Mouse (Mus musculus): Measurements from ENCODE around the gene Blm. TPM values are rescaled to one million over a fixed set of nuclear protein-coding genes. Genes with fewer than 3 reads are reported as not detected.

Blm gene
- polyA plus RNA-seq, 1 experiment from 2014 or later: 29.7 TPM

GRCm38 (mm10) chr7:80439032-80439760 is 95.7 kb downstream of the Blm start:
- Histone ChIP-seq H3K4me1 (replicated peaks) (peaks cover 33% of the 10 kb centered on the region), H3K4me2 (no peak overlapping the region), H3K9me3 (replicated peaks) (no peaks in the 10 kb centered on the region), H3K27ac (no peak overlapping the region), H3K27me3 (no peaks in the 10 kb centered on the region), H3K9ac (no peak overlapping the region), H3K36me3 (no peaks in the 10 kb centered on the region), H3K4me3 (replicated peaks) (no peak overlapping the region)
- DNase-seq (no peak), ATAC-seq (ENCODE audit: low read depth) (no peak)
- 43% methylated on average over 15 of the region's 15 CpGs for WGBS (ENCODE audit: insufficient replicate concordance)

DNA sequence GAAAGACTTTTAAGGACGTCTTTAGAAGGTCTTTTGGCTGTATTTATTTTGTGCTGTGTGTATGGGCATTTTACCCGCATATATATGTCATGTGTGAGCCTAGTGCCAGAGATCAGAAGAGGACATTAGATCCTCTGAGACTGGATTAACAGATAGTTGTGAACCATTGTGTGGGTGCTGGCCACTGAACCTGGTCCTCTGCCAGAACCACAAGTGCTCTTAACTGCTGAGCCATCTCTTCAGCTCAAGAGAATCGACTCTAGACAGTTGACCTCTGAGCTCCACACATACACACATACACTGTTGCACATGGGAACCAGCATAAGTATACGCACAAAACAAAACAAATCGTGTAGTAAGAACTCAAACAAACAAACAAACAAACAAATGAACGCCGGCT is 98.3 kb downstream of the Blm start:
- H3K9ac ChIP-seq: no peak overlapping the region
- peaks cover 14% of the 10 kb centered on the region for H3K4me1 ChIP-seq (replicated peaks)
- no peaks in the 10 kb centered on the region for H3K9me3 ChIP-seq (replicated peaks)
- 67% methylated on average over 7 of the region's 7 CpGs for WGBS (ENCODE audit: insufficient replicate concordance)
- no peak for ATAC-seq (ENCODE audit: low read depth)
- no peak for DNase-seq
- H3K4me3 ChIP-seq (replicated peaks): no peak overlapping the region
- H3K36me3 ChIP-seq: no peaks in the 10 kb centered on the region
- H3K4me2 ChIP-seq: no peak overlapping the region
- H3K27me3 ChIP-seq: no peaks in the 10 kb centered on the region
- H3K27ac ChIP-seq: no peak overlapping the region

- no peaks in the 10 kb centered on the region for H3K27me3 ChIP-seq
- H3K36me3 ChIP-seq: no peaks in the 10 kb centered on the region
- no peak overlapping the region; the same call in 1 of the 2 replicates for H3K27ac ChIP-seq
- no peaks in the 10 kb centered on the region for H3K9me3 ChIP-seq (replicated peaks)
- no peak overlapping the region for H3K4me2 ChIP-seq
- H3K4me3 ChIP-seq (replicated peaks): no peak overlapping the region
- DNase-seq (no peak), ATAC-seq (ENCODE audit: low read depth) (no peak)
- H3K4me1 ChIP-seq (replicated peaks): peaks cover 14% of the 10 kb centered on the region
- no peak overlapping the region for H3K9ac ChIP-seq
- whole genome bisulfite sequencing (ENCODE audit: insufficient replicate concordance): 54% methylated on average over 3 of the region's 3 CpGs
Observed at GRCm38 (mm10) chr7:80435594-80435993, 99.3 kb downstream of the Blm start.

- Histone ChIP-seq H3K4me3 (replicated peaks) (no peak overlapping the region), H3K27ac (no peak overlapping the region), H3K4me2 (no peak overlapping the region), H3K27me3 (no peaks in the 10 kb centered on the region), H3K9ac (no peak overlapping the region), H3K4me1 (replicated peaks) (no peaks in the 10 kb centered on the region), H3K36me3 (no peaks in the 10 kb centered on the region), H3K9me3 (replicated peaks) (no peaks in the 10 kb centered on the region)
- DNase-seq (no peak), ATAC-seq (ENCODE audit: low read depth) (no peak)
- 78% methylated on average over 12 of the region's 12 CpGs for WGBS (ENCODE audit: insufficient replicate concordance)
Observed at GRCm38 (mm10) chr7:80429661-80430060, 105.3 kb downstream of the Blm start.

GRCm38 (mm10) chr7:80427730-80428129 is 107.2 kb downstream of the Blm start:
- H3K4me2 ChIP-seq: no peak overlapping the region
- no peak overlapping the region for H3K4me3 ChIP-seq (replicated peaks)
- H3K36me3 ChIP-seq: no peaks in the 10 kb centered on the region
- no peak overlapping the region for H3K9ac ChIP-seq
- no peak overlapping the region for H3K27ac ChIP-seq
- ATAC-seq (ENCODE audit: low read depth): no peak
- DNase-seq: no peak
- no peaks in the 10 kb centered on the region for H3K9me3 ChIP-seq (replicated peaks)
- 40% methylated on average over 5 of the region's 5 CpGs for WGBS (ENCODE audit: insufficient replicate concordance)
- H3K27me3 ChIP-seq: no peaks in the 10 kb centered on the region
- peaks cover 9% of the 10 kb centered on the region for H3K4me1 ChIP-seq (replicated peaks)

GRCm38 (mm10) chr7:80426363-80426762 is 108.6 kb downstream of the Blm start:
- Histone ChIP-seq H3K27me3 (no peaks in the 10 kb centered on the region), H3K4me1 (replicated peaks) (peaks cover 12% of the 10 kb centered on the region), H3K4me3 (replicated peaks) (no peak overlapping the region), H3K36me3 (no peaks in the 10 kb centered on the region), H3K9me3 (replicated peaks) (no peaks in the 10 kb centered on the region), H3K4me2 (no peak overlapping the region), H3K27ac (peak overlapping the region; percentile 12; the same call in 1 of the 2 replicates), H3K9ac (no peak overlapping the region)
- ATAC-seq (ENCODE audit: low read depth) (peak; percentile 52), DNase-seq (no peak)
- WGBS (ENCODE audit: insufficient replicate concordance): 36% methylated on average over 7 of the region's 7 CpGs

GRCm38 (mm10) chr7:80424722-80425121 is 110.2 kb downstream of the Blm start:
- ATAC-seq (ENCODE audit: low read depth) (no peak), DNase-seq (no peak)
- Histone ChIP-seq H3K9ac (no peak overlapping the region), H3K4me2 (no peak overlapping the region), H3K9me3 (replicated peaks) (no peaks in the 10 kb centered on the region), H3K4me3 (replicated peaks) (no peak overlapping the region), H3K36me3 (no peaks in the 10 kb centered on the region), H3K4me1 (replicated peaks) (peaks cover 17% of the 10 kb centered on the region), H3K27me3 (no peaks in the 10 kb centered on the region), H3K27ac (no peak overlapping the region)
- 58% methylated on average over 6 of the region's 6 CpGs for WGBS (ENCODE audit: insufficient replicate concordance)

DNA sequence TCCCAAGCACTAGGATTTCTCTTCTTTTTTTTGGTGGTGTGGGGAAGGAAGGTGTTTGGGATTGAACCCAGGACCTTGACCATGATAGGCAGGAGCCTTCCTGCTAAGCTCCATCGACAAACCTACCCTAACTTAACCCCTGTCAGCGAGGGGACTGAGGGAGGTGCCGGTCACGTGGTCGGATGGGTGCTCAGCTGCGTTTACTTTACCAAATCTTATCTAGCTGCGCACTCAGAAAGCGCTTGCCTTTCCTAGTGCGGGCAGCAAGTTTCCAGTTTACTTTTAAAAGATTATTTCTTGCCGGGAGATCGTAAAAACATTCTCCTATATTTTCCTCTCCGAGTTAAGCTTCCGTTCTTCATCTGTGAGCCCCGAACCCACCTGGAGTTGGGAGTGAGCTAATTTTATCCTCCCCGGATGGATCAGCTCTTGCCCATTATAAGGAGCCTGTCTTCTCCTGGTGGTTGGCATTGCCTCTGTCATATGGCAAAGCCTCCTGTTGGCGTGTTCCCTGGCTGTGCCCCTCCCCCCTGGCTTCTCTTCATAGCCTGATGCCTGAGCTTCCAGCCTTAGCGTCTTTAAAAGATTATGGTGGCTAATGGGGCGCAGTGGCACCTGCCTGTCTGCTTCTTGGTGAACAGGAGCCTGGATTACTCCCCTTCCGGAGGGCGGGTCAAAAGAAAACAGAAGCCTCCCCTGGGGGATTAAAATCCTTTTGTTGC is 112.0 kb downstream of the Blm start:
- no peaks in the 10 kb centered on the region for H3K9me3 ChIP-seq (replicated peaks)
- H3K9ac ChIP-seq: no peak overlapping the region; the same call in 1 of the 2 replicates
- H3K27me3 ChIP-seq: no peaks in the 10 kb centered on the region
- no peak for ATAC-seq (ENCODE audit: low read depth)
- no peaks in the 10 kb centered on the region for H3K36me3 ChIP-seq
- peak overlapping the region; percentile 56 for H3K4me2 ChIP-seq
- no peak overlapping the region for H3K27ac ChIP-seq
- peaks cover 33% of the 10 kb centered on the region for H3K4me1 ChIP-seq (replicated peaks)
- WGBS (ENCODE audit: insufficient replicate concordance): 19% methylated on average over 20 of the region's 20 CpGs
- H3K4me3 ChIP-seq (replicated peaks): peak overlapping the region; percentile 24; the same call in 1 of the 2 replicates
- DNase-seq: no peak

DNA sequence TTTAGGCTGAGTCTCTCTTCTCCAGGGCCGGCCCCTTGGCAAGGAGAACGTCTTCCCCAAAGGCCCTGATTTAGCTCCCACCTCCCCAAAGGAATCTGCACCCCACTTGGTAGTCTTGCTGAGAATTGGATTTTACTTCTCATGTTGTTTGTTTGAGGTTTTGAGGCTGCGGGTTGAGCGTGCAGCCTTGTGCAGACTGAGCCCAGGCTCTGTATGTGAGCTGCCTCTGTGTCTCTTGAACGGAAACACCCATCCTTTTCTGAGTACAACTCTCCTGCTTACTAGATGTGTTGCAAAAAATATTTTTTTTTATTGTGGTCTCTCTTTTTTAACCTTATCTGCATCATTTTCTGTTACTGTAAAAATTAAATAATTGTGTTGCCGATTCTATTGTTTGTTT is 113.3 kb downstream of the Blm start:
- Histone ChIP-seq H3K27me3 (no peaks in the 10 kb centered on the region), H3K9ac (no peak overlapping the region), H3K4me1 (replicated peaks) (peaks cover 47% of the 10 kb centered on the region), H3K9me3 (replicated peaks) (no peaks in the 10 kb centered on the region), H3K36me3 (no peaks in the 10 kb centered on the region), H3K4me2 (no peak overlapping the region), H3K4me3 (replicated peaks) (no peak overlapping the region), H3K27ac (no peak overlapping the region)
- WGBS (ENCODE audit: insufficient replicate concordance): 81% methylated on average over 6 of the region's 6 CpGs
- no peak for ATAC-seq (ENCODE audit: low read depth)
- DNase-seq: no peak

GRCm38 (mm10) chr7:80420586-80420985 is 114.3 kb downstream of the Blm start:
- no peak overlapping the region for H3K27ac ChIP-seq
- no peak overlapping the region for H3K4me2 ChIP-seq
- DNase-seq: no peak
- no peaks in the 10 kb centered on the region for H3K27me3 ChIP-seq
- H3K36me3 ChIP-seq: no peaks in the 10 kb centered on the region
- WGBS (ENCODE audit: insufficient replicate concordance): 72% methylated on average over 4 of the region's 4 CpGs
- no peaks in the 10 kb centered on the region for H3K9me3 ChIP-seq (replicated peaks)
- H3K4me3 ChIP-seq (replicated peaks): no peak overlapping the region
- no peak for ATAC-seq (ENCODE audit: low read depth)
- H3K9ac ChIP-seq: no peak overlapping the region
- peaks cover 48% of the 10 kb centered on the region for H3K4me1 ChIP-seq (replicated peaks)

DNA sequence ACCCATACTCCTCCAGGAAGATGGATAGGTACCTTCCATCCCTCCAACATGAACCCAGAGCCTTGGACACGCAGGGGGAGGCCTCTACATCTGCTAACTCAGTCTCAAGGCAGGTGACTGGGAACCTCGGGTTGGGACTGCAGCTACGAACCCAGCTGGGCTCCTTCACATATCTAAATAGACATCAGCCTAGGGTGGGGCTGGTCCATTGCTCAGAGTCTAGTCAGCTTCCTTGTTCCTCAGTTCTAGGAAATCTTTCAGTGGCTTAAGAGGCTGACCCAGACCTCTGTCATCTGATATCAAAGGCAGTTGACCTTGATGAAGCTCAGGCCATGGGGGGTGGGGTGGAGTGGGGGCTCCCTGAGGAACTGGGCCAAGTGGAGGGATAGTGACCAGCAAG is 115.6 kb downstream of the Blm start:
- no peak overlapping the region for H3K9ac ChIP-seq
- no peak overlapping the region for H3K27ac ChIP-seq
- no peaks in the 10 kb centered on the region for H3K9me3 ChIP-seq (replicated peaks)
- H3K4me2 ChIP-seq: no peak overlapping the region
- WGBS (ENCODE audit: insufficient replicate concordance): 36% methylated on average over 3 of the region's 3 CpGs
- DNase-seq (no peak), ATAC-seq (ENCODE audit: low read depth) (no peak)
- peaks cover 48% of the 10 kb centered on the region for H3K4me1 ChIP-seq (replicated peaks)
- H3K36me3 ChIP-seq: no peaks in the 10 kb centered on the region
- H3K4me3 ChIP-seq (replicated peaks): no peak overlapping the region
- H3K27me3 ChIP-seq: no peaks in the 10 kb centered on the region

DNA sequence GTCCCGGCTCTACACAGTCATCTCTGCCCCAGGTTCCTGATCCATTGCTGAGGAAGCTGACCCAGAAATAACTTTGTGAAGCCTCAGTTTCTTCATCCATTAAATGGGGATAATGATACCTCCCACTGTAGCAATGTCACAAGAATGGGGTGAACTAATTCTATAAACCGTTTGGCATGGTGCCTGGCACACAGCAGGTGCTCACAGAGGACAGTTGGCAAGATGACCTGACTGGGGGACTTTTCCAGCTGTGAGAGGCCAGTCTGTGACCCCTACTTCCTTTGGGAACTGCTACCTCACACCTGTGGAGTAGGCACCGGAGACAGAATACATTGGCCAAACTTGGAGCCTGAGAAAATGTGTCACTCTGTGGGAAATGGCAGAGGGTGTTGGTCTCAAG is 116.9 kb downstream of the Blm start:
- DNase-seq (no peak), ATAC-seq (ENCODE audit: low read depth) (no peak)
- Histone ChIP-seq H3K4me1 (replicated peaks) (peaks cover 47% of the 10 kb centered on the region), H3K4me3 (replicated peaks) (no peak overlapping the region), H3K4me2 (no peak overlapping the region), H3K9me3 (replicated peaks) (no peaks in the 10 kb centered on the region), H3K36me3 (no peaks in the 10 kb centered on the region), H3K27ac (no peak overlapping the region; the same call in 1 of the 2 replicates), H3K27me3 (no peaks in the 10 kb centered on the region), H3K9ac (no peak overlapping the region)
- WGBS (ENCODE audit: insufficient replicate concordance): 72% methylated on average over 3 of the region's 3 CpGs

Data from liver, embryonic 13.5 days (tissue).